Mouse (Mus musculus) liver, embryonic 14.5 days (tissue): Measurements from ENCODE around the gene Zfp324.

Experiments used
- CTCF ChIP-seq: IDR thresholded peaks from 2 replicates; pipeline ENCODE4 v1.5.1; 2016; ENCODE audit warnings: antibody characterized with exemption, low read depth, control low read depth
- EP300 ChIP-seq: IDR thresholded peaks from 2 replicates; pipeline ENCODE4 v1.6.1; 2016; ENCODE audit warnings: antibody characterized with exemption, low read depth

- TF ChIP-seq CTCF (no peak), EP300 (no peak)
Observed at GRCm38 (mm10) chr7:12949872-12950229, 15.8 kb upstream of the Zfp324 start.
